Mouse (Mus musculus): Measurements from ENCODE around the gene Nbeal1. TPM values are rescaled to one million over a fixed set of nuclear protein-coding genes. Genes with fewer than 3 reads are reported as not detected.
"Not testable (repeated sequence)": the region's sequence is repeated elsewhere in the genome, so short reads cannot be mapped to it uniquely, and the experiment has no call there.

Nbeal1 gene
- 9.0 and 9.9 TPM in 2 replicates for polyA plus RNA-seq (2016; fragmentation: Nextera tagmentation; extraction: Ambion mirVana)

DNA sequence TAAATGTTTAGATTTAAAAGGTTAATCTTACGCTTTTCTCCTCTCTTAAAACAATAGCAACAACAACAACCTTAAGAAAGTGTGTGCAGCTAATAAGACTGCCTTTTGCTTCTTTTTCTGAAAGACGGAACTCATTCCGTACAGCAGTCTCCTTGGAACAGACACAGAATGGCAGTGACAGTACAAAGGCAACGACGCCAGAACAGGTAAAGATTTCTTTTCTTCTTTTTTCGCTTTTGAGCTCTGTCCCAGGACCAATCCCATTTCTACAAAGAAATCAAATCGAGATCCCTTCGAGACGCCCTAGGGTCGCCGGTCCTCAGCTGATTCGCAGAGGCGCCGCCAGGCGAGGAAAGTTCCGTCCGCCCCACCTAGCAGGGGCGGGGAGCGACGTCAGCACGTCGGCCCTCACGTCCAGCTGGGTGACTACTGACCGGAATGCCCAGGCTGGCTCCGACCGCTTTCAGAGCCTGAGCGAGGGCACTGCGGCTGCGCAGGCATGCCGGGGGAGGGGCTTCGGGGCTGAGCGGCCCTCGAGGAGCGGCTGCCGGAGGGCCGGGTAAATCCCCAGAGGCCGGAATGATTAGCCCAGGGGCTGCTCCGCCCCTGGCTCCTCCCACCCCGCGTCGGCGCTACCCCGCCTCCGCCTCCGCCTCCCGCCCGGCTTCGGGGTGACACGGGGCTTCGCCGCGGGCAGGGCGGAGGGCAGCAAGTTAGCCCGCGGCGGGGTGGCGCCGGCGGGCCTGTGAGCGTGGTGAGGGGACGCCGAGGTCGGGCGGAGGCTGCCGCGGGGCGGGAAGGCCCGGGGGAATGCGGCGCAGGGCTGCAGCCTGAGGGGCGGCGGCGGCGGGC lies at the start of gene Nbeal1:
Gene Nbeal1, plus strand, starts transcription at position 668 of the 852 bp plus-strand sequence.
- peak; percentile 98 for ATAC-seq (ENCODE audit: low FRiP score, low read depth)
- peak within 1 kb of the TSS; percentile 88 for H3K4me3 ChIP-seq
- H3K27me3 ChIP-seq (replicated peaks): no peaks in the 10 kb centered on the region
- peak within 1 kb of the TSS; percentile 87 for H3K9ac ChIP-seq
- H3K27ac ChIP-seq: peak within 1 kb of the TSS; percentile 91
- no peaks in the 10 kb centered on the region for H3K9me3 ChIP-seq
- under 1% methylated on average over 73 of the region's 74 CpGs for WGBS
- H3K4me2 ChIP-seq (replicated peaks): peak within 1 kb of the TSS; percentile 64
- peaks cover 7% of the 10 kb centered on the region for H3K4me1 ChIP-seq
- H3K36me3 ChIP-seq: no peaks in the 10 kb centered on the region

GRCm38 (mm10) chr1:60137346-60137745 lies 43.1 kb upstream of the Nbeal1 start:
- Histone ChIP-seq H3K36me3 (no peaks in the 10 kb centered on the region), H3K9ac (no peak overlapping the region), H3K4me2 (replicated peaks) (no peak overlapping the region), H3K27ac (no peak overlapping the region), H3K9me3 (no peaks in the 10 kb centered on the region), H3K4me1 (no peaks in the 10 kb centered on the region), H3K4me3 (no peak overlapping the region), H3K27me3 (replicated peaks) (no peaks in the 10 kb centered on the region)
- ATAC-seq (ENCODE audit: low FRiP score, low read depth): no peak
- WGBS: 35% methylated on average over 9 of the region's 9 CpGs

GRCm38 (mm10) chr1:60152700-60153099 lies 27.7 kb upstream of the Nbeal1 start:
- WGBS: 69% methylated on average over 5 of the region's 5 CpGs
- Histone ChIP-seq H3K4me1 (no peaks in the 10 kb centered on the region), H3K4me2 (replicated peaks) (no peak overlapping the region), H3K36me3 (0 out of 2 replicates have a peak, but pooled peaks cover 3% of the 10 kb centered on the region), H3K9ac (no peak overlapping the region), H3K9me3 (no peaks in the 10 kb centered on the region), H3K27me3 (replicated peaks) (no peaks in the 10 kb centered on the region), H3K4me3 (no peak overlapping the region), H3K27ac (no peak overlapping the region)
- no peak for ATAC-seq (ENCODE audit: low FRiP score, low read depth)

GRCm38 (mm10) chr1:60156651-60157050 lies 23.7 kb upstream of the Nbeal1 start:
- no peaks in the 10 kb centered on the region for H3K9me3 ChIP-seq
- ATAC-seq (ENCODE audit: low FRiP score, low read depth): no peak
- no peaks in the 10 kb centered on the region for H3K36me3 ChIP-seq
- H3K9ac ChIP-seq: no peak overlapping the region
- WGBS: 85% methylated on average over 7 of the region's 7 CpGs
- H3K27ac ChIP-seq: no peak overlapping the region
- H3K27me3 ChIP-seq (replicated peaks): no peaks in the 10 kb centered on the region
- H3K4me2 ChIP-seq (replicated peaks): no peak overlapping the region
- H3K4me3 ChIP-seq: no peak overlapping the region
- H3K4me1 ChIP-seq: no peaks in the 10 kb centered on the region

DNA sequence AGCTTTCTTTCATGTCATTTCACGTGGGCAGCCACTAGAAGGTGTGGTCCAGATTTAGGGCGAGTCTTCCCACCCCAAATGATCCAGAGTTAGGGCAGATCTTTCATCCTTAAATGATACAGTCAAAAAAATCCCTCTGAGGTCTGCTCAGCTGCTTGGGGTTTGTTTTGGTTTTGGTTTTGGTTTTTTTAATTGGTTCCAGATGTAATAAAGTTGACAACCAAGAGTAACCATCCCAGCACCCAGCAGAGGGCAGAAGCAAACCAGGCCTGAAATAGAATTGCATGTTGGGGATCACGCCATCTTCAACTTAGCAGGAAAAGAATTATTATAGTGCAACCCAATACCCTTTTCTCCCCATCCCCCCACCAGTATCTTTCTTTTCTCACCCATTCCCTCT lies 22.0 kb upstream of the Nbeal1 start:
- no peak for ATAC-seq (ENCODE audit: low FRiP score, low read depth)
- Histone ChIP-seq H3K9ac (no peak overlapping the region), H3K36me3 (no peaks in the 10 kb centered on the region), H3K27ac (no peak overlapping the region), H3K4me1 (no peaks in the 10 kb centered on the region), H3K27me3 (replicated peaks) (no peaks in the 10 kb centered on the region), H3K4me2 (replicated peaks) (no peak overlapping the region), H3K4me3 (no peak overlapping the region), H3K9me3 (no peaks in the 10 kb centered on the region)
- WGBS: 65% methylated on average over 3 of the region's 3 CpGs

- no peaks in the 10 kb centered on the region for H3K4me1 ChIP-seq
- WGBS: 91% methylated on average over 3 of the region's 3 CpGs
- no peak overlapping the region for H3K9ac ChIP-seq
- no peak overlapping the region for H3K4me2 ChIP-seq (replicated peaks)
- no peaks in the 10 kb centered on the region for H3K27me3 ChIP-seq (replicated peaks)
- H3K27ac ChIP-seq: no peak overlapping the region
- no peaks in the 10 kb centered on the region for H3K36me3 ChIP-seq
- H3K4me3 ChIP-seq: no peak overlapping the region
- no peaks in the 10 kb centered on the region for H3K9me3 ChIP-seq
- ATAC-seq (ENCODE audit: low FRiP score, low read depth): no peak
Observed at GRCm38 (mm10) chr1:60163676-60164075, 16.7 kb upstream of the Nbeal1 start.

DNA sequence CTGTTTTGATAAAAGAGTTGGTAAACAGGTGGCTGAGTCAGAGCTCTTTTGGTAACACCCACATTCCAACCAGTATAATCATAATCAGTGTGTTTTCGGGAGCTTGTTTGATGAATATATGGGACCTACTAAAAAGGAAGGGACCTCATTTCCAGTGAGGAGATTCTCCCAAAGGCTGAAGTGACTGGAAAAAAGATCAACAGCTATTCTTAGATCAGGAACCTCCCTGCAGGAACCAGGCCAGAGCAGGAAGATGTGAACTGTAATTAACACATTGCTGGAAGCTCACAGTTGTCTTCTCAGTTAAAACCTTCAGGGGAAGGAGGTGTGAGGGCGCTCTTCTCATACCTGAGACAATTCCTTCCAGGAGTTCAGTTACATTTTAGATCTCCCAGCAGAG lies 10.8 kb upstream of the Nbeal1 start:
- no peaks in the 10 kb centered on the region for H3K9me3 ChIP-seq
- H3K36me3 ChIP-seq: no peaks in the 10 kb centered on the region
- no peak for ATAC-seq (ENCODE audit: low FRiP score, low read depth)
- H3K9ac ChIP-seq: no peak overlapping the region
- no peak overlapping the region for H3K27ac ChIP-seq
- H3K4me1 ChIP-seq: no peaks in the 10 kb centered on the region
- WGBS: 81% methylated on average over 2 of the region's 2 CpGs
- H3K4me3 ChIP-seq: no peak overlapping the region
- H3K27me3 ChIP-seq (replicated peaks): no peaks in the 10 kb centered on the region
- no peak overlapping the region for H3K4me2 ChIP-seq (replicated peaks)

DNA sequence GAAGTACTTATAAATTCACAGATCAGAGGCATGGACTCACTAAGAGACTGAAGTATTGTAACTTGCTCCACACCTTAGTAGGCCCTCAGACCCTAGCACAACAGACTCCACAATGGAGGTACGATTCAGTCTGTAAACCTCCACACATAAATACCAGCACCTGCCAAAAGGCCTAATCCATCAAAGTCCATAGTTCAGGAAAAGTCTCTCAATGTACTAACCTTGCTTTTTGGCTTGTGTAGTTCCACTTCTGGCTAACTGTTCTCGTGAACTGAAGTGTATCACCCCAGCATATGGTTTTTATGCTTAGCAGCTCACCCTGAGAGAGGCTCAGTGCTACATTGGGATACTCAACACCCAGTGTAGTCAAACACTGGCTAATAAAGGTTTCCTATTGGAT lies 10.1 kb upstream of the Nbeal1 start:
- H3K4me2 ChIP-seq (replicated peaks): no peak overlapping the region
- no peak overlapping the region for H3K4me3 ChIP-seq
- WGBS: 76% methylated on average over 2 of the region's 2 CpGs
- H3K27me3 ChIP-seq (replicated peaks): no peaks in the 10 kb centered on the region
- H3K9ac ChIP-seq: no peak overlapping the region
- H3K9me3 ChIP-seq: no peaks in the 10 kb centered on the region
- H3K4me1 ChIP-seq: no peaks in the 10 kb centered on the region
- H3K27ac ChIP-seq: no peak overlapping the region
- no peaks in the 10 kb centered on the region for H3K36me3 ChIP-seq
- ATAC-seq (ENCODE audit: low FRiP score, low read depth): no peak

DNA sequence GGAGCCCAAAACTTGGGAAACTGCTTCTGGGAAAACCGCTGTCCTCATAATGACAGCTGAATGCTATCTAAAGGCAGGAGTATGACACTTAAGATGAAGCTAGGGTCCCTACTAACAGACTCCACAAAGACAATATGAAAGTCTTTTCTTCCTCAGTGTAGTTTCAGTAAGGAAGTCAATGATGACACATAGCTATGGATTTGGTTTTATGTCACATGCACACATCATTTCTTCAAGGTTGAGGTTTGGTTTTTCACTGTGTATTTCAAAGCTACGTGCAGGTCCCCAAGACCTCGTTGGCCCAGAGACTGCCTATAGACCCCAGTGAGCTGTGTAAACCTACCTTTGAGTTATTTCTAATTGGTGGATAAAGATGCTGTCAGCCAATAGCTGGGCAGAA lies 7.3 kb upstream of the Nbeal1 start:
- no peaks in the 10 kb centered on the region for H3K36me3 ChIP-seq
- WGBS: 87% methylated on average over 3 of the region's 3 CpGs
- H3K4me3 ChIP-seq: no peak overlapping the region
- H3K27me3 ChIP-seq (replicated peaks): no peaks in the 10 kb centered on the region
- H3K9ac ChIP-seq: no peak overlapping the region
- H3K4me2 ChIP-seq (replicated peaks): no peak overlapping the region
- no peaks in the 10 kb centered on the region for H3K9me3 ChIP-seq
- H3K4me1 ChIP-seq: no peaks in the 10 kb centered on the region
- H3K27ac ChIP-seq: no peak overlapping the region
- ATAC-seq (ENCODE audit: low FRiP score, low read depth): no peak

GRCm38 (mm10) chr1:60177814-60178213 lies 2.6 kb upstream of the Nbeal1 start:
- H3K36me3 ChIP-seq; ATAC-seq (ENCODE audit: low FRiP score, low read depth): not testable (repeated sequence)
- WGBS: 66% methylated on average over 1 of the region's 1 CpGs

DNA sequence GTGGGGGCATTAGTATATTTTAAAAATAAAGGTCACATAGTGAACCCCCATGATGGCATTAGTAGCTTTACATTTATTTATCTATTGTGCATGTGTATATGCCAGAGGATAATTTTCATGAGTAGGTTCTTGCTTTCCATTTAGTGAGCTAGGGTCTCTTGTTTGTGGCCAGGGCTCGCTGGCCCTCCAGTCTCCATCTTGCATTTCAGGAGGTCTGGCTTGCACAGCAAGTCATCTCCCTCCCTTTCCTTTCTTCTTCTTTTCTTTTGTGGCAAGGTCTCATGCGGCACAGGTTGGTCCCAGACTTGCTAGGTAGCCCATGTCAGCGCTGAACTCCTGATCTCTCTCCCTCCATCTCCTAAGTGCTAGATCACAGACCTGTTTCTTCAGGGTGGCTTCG lies 1.0 kb upstream of the Nbeal1 start:
- ATAC-seq (ENCODE audit: low FRiP score, low read depth): no peak
- H3K4me3 ChIP-seq: no peak overlapping the region
- H3K27me3 ChIP-seq (replicated peaks): no peaks in the 10 kb centered on the region
- H3K9me3 ChIP-seq: no peaks in the 10 kb centered on the region
- 33% methylated on average over 4 of the region's 4 CpGs for WGBS
- H3K4me2 ChIP-seq (replicated peaks): peak overlapping the region; percentile 64
- H3K36me3 ChIP-seq: no peaks in the 10 kb centered on the region
- H3K9ac ChIP-seq: peak overlapping the region; percentile 87; the same call in 1 of the 2 replicates
- peaks cover 7% of the 10 kb centered on the region for H3K4me1 ChIP-seq
- H3K27ac ChIP-seq: no peak overlapping the region

More at GRCm38 (mm10) chr1:60177814-60178213, 2.6 kb upstream of the Nbeal1 start:
- H3K4me3 ChIP-seq; H3K9ac ChIP-seq; H3K4me2 ChIP-seq (replicated peaks); H3K27ac ChIP-seq; H3K27me3 ChIP-seq (replicated peaks); H3K4me1 ChIP-seq; H3K9me3 ChIP-seq: not testable (repeated sequence)

- H3K27ac ChIP-seq: peak overlapping the region; percentile 91
- H3K4me2 ChIP-seq (replicated peaks): peak overlapping the region; percentile 64
- peak overlapping the region; percentile 87 for H3K9ac ChIP-seq
- no peak; the same call in 1 of the 2 replicates for ATAC-seq (ENCODE audit: low FRiP score, low read depth)
- no peaks in the 10 kb centered on the region for H3K27me3 ChIP-seq (replicated peaks)
- H3K4me1 ChIP-seq: peaks cover 7% of the 10 kb centered on the region
- no peaks in the 10 kb centered on the region for H3K9me3 ChIP-seq
- H3K4me3 ChIP-seq: peak overlapping the region; percentile 88
- WGBS: 1% methylated on average over 30 of the region's 30 CpGs
- H3K36me3 ChIP-seq: no peaks in the 10 kb centered on the region
Observed at GRCm38 (mm10) chr1:60180784-60181221, 404 bp downstream of the Nbeal1 start.

DNA sequence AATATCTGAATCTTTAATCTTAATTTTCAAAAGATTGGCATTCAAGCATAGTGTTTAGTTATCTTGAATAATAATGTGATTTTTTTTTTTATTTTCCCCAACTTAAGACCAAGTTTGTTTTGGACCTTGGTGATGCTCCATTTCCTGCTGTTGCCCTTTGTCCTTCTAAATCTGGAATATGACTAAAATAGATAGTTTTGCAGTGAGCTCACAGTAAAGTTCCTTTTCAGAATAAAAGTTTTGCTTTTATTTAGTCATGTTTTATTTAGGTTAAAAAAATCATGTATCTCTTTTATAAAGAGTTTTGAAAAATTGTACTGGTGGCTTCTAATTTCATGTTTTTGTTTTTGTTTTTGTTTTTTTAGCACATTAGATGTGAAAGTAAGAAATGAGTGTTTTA lies 8.1 kb downstream of the Nbeal1 start:
- ATAC-seq (ENCODE audit: low FRiP score, low read depth): no peak
- no peak overlapping the region for H3K4me2 ChIP-seq (replicated peaks)
- H3K27me3 ChIP-seq (replicated peaks): no peaks in the 10 kb centered on the region
- no peak overlapping the region for H3K4me3 ChIP-seq
- no peaks in the 10 kb centered on the region for H3K4me1 ChIP-seq
- H3K36me3 ChIP-seq: no peaks in the 10 kb centered on the region
- no peak overlapping the region for H3K9ac ChIP-seq
- H3K27ac ChIP-seq: no peak overlapping the region
- no peaks in the 10 kb centered on the region for H3K9me3 ChIP-seq

Measured in neural tube, embryonic 12.5 days (tissue).